Mouse (Mus musculus) lung, postnatal 0 days (tissue): Measurements from ENCODE around the gene Hdac8. TPM values are rescaled to one million over a fixed set of nuclear protein-coding genes. Genes with fewer than 3 reads are reported as not detected.
A peak's percentile ranks its signal among the peaks of the same experiment; 100 is the strongest.

ENCODE experiments used
- ATAC-seq: fragments of 200-750 bp; cut with Nextera tagmentation; 2 replicates; pipeline ENCODE4 v1.8.0; 2017; ENCODE audit warnings: moderate library complexity
- DNase-seq: peaks from one replicate; pipeline ENCODE4 v3.0.0-alpha.2; 2016; ENCODE audit warnings: low spot score
- H3K27ac ChIP-seq: fragments of 300-500 bp; sonication (generic); 2 replicates; pipeline ENCODE4 v1.5.1; 2014; ENCODE audit warnings: antibody characterized with exemption, mild to moderate bottlenecking, low read length, mixed read lengths
- H3K27me3 ChIP-seq: fragments of 300-500 bp; sonication (generic); replicated peaks from 2 replicates; pipeline ENCODE4 v1.6.1; 2014; ENCODE audit warnings: low read length, mixed read lengths; ENCODE audit not compliant: insufficient read depth
- H3K36me3 ChIP-seq: fragments of 300-500 bp; sonication (generic); 2 replicates; pipeline ENCODE4 v1.6.1; 2014; ENCODE audit warnings: low read length, mixed read lengths; ENCODE audit not compliant: insufficient read depth
- H3K4me1 ChIP-seq: fragments of 300-500 bp; sonication (generic); 2 replicates; pipeline ENCODE4 v1.6.1; 2014; ENCODE audit warnings: antibody characterized with exemption, low read depth, low read length, mixed read lengths; ENCODE audit not compliant: insufficient read depth
- H3K4me2 ChIP-seq: fragments of 300-500 bp; sonication (generic); replicated peaks from 2 replicates; pipeline ENCODE4 v1.6.1; 2014; ENCODE audit warnings: low read depth, mild to moderate bottlenecking, low read length, moderate library complexity, mixed read lengths
- H3K4me3 ChIP-seq: fragments of 300-500 bp; sonication (generic); 2 replicates; pipeline ENCODE4 v1.5.1; 2014; ENCODE audit warnings: low read depth, low read length
- H3K9ac ChIP-seq: fragments of 300-500 bp; sonication (generic); replicated peaks from 2 replicates; pipeline ENCODE4 v1.6.1; 2014; ENCODE audit warnings: low read depth, mild to moderate bottlenecking
- H3K9me3 ChIP-seq: fragments of 300-500 bp; sonication (generic); 2 replicates; pipeline ENCODE4 v1.6.1; 2016; ENCODE audit warnings: low read length, mixed read lengths
- CTCF ChIP-seq: IDR thresholded peaks from 2 replicates; pipeline ENCODE4 v1.5.1; 2016; ENCODE audit warnings: antibody characterized with exemption, mild to moderate bottlenecking
- EP300 ChIP-seq: IDR thresholded peaks from 2 replicates; pipeline ENCODE4 v1.6.1; 2016; ENCODE audit warnings: antibody characterized with exemption, mild to moderate bottlenecking, control low read depth
- WGBS: fragments of 180-500 bp; shearing (Covaris S2); extraction: QIAGEN DNeasy Blood & Tissue Kit; methylation state at CpG from one replicate; pipeline ENCODE4 v1.1.7; 2014; 5-methylcytosine and 5-hydroxymethylcytosine counted together
- polyA plus RNA-seq: library from polyadenylated mRNA; unstranded; fragments of >200 nt; fragmentation: Nextera tagmentation; extraction: Ambion mirVana; gene quantifications from 2 replicates; pipeline ENCODE4 v1.2.1, GENCODE M21; 2015

Gene Hdac8
- polyA plus RNA-seq, 1 experiment from 2014 or later = 8.2 TPM

DNA sequence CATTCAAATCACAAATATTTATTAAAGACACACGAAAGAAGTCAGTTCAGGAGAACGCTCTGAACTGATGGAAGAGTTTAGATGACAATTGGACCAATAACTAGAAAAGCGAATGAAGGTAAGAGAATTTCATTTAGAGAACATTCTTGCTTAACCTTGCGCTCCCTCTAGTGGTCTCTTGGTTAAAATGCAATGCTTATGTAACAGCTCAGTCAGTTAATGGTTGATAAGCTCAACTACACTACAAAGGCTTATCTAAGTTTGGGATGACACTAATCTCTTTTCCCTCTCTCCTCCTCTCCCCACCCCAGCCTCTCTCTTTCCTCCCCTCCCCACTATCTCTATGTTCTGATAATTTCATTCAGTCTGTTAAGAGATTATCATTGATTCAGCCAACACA, 26.2 kb downstream of the Hdac8 start:
- WGBS = 22% methylated on average over 4 of the region's 4 CpGs
- DNase-seq = peak; percentile 55
- TF ChIP-seq CTCF (peak; percentile 75), EP300 (no peak)

DNA sequence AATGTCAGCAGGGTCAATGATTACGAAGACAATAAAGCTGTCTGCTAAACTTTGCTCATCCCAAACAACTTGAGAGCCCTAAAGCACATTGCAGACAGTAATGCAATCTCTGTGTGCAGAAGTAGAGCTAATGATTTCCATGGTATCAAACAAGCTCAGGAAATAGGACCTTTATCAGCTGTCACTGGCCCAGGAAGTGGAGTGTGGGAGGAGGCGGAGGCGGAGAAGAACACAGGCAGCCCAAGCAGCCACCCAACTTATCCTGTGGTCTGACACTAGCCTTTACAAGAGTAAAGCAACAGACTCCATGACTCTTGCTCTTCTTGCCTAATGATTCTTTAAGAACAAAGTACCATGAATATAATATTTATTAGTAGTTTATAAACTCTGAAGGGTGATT, 26.7 kb downstream of the Hdac8 start:
- no peak overlapping the region for H3K4me2 ChIP-seq
- 92% methylated on average over 3 of the region's 3 CpGs for WGBS
- H3K36me3 ChIP-seq = no peaks in the 10 kb centered on the region
- no peak overlapping the region for H3K4me3 ChIP-seq
- H3K4me1 ChIP-seq = no peaks in the 10 kb centered on the region
- H3K27ac ChIP-seq = no peak overlapping the region
- no peaks in the 10 kb centered on the region for H3K9me3 ChIP-seq
- no peak overlapping the region for H3K9ac ChIP-seq
- no peak for ATAC-seq
- DNase-seq = no peak
- TF ChIP-seq EP300 (no peak), CTCF (no peak)
- H3K27me3 ChIP-seq = no peaks in the 10 kb centered on the region

More for the DNA sequence above, 26.2 kb downstream of the Hdac8 start:
- Histone ChIP-seq H3K4me2 (no peak overlapping the region), H3K4me3 (no peak overlapping the region), H3K9me3 (no peaks in the 10 kb centered on the region), H3K36me3 (no peaks in the 10 kb centered on the region), H3K27me3 (no peaks in the 10 kb centered on the region), H3K4me1 (no peaks in the 10 kb centered on the region), H3K27ac (no peak overlapping the region), H3K9ac (no peak overlapping the region)
- no peak for ATAC-seq

DNA sequence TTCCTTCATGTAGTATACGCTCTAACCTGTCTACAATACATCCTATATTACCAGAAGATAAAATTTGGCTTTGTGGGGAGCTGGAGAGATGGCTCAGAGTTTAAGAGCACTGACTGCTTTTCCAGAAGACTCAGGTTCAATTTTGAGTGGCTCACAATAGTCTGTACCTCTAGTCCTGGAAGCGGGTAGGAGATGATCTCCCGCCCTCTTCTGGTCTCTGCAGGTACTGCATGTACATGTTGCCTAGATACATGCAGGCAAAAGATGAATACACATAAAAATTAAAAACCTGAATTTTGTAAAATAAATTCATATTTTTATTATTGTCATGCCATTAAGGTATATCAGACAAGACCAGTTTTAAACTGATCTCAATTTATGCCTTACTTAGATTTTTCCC, 28.4 kb downstream of the Hdac8 start:
- no peak for TF ChIP-seq EP300
- TF ChIP-seq CTCF = peak; percentile 74
- Histone ChIP-seq H3K9me3 (no peaks in the 10 kb centered on the region), H3K27ac (no peak overlapping the region), H3K4me1 (no peaks in the 10 kb centered on the region), H3K9ac (no peak overlapping the region), H3K36me3 (no peaks in the 10 kb centered on the region), H3K4me2 (no peak overlapping the region), H3K27me3 (no peaks in the 10 kb centered on the region), H3K4me3 (no peak overlapping the region)
- ATAC-seq = no peak
- 32% methylated on average over 3 of the region's 3 CpGs for WGBS
- DNase-seq = peak; percentile 19

DNA sequence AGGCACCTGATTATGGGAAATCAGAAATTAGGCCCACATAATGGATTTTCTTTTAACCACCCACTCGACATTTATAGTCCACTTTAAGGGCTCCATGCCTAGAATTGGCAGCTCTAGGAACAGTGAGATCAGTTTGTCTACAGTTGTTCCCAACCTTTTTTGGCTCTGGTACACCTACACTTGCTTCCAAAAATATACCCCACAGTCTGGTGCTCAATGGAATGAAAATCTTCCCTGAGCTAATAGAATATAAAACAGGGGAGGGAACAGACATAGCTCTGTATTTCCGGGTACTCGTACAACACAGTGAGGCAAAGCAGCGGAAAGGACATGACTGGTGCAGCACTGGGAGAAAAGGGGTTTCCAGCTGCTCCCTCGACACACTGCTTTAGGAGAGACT, 29.6 kb downstream of the Hdac8 start:
- H3K9ac ChIP-seq = no peak overlapping the region
- no peak overlapping the region for H3K27ac ChIP-seq
- no peak for TF ChIP-seq CTCF
- TF ChIP-seq EP300 = no peak
- ATAC-seq (no peak), DNase-seq (no peak)
- H3K9me3 ChIP-seq = no peaks in the 10 kb centered on the region
- no peaks in the 10 kb centered on the region for H3K36me3 ChIP-seq
- H3K4me3 ChIP-seq = no peak overlapping the region
- WGBS = 84% methylated on average over 5 of the region's 5 CpGs
- no peaks in the 10 kb centered on the region for H3K27me3 ChIP-seq
- no peak overlapping the region for H3K4me2 ChIP-seq
- no peaks in the 10 kb centered on the region for H3K4me1 ChIP-seq

GRCm38 (mm10) chrX:102418343-102419127, 86.6 kb downstream of the Hdac8 start:
- H3K4me2 ChIP-seq = no peak overlapping the region
- TF ChIP-seq CTCF = no peak
- TF ChIP-seq EP300 = no peak
- H3K27me3 ChIP-seq = no peaks in the 10 kb centered on the region
- no peak overlapping the region for H3K4me3 ChIP-seq
- H3K27ac ChIP-seq = no peak overlapping the region
- no peaks in the 10 kb centered on the region for H3K9me3 ChIP-seq
- 73% methylated on average over 8 of the region's 8 CpGs for WGBS
- ATAC-seq (no peak), DNase-seq (no peak)
- no peaks in the 10 kb centered on the region for H3K4me1 ChIP-seq
- H3K9ac ChIP-seq = no peak overlapping the region
- H3K36me3 ChIP-seq = no peaks in the 10 kb centered on the region

DNA sequence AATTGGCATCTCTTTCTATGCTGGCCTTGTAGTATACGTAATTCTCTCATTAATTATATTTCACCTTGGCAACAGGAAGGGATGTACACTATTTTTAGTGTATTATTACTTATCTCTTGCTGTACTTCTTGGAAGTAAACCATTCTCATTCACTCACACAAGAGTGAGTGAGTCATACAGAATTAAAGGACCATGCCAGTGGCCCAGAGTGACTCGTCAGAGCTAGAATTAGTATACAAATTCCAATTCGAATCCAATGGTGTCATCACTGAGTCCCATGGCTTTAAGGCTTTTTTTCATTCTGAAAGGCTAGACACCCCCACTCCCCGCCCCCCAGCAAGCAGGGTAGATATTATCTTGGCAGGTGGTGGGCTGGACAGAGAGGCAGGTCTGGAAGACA, 88.2 kb downstream of the Hdac8 start:
- ATAC-seq = no peak
- H3K36me3 ChIP-seq = no peaks in the 10 kb centered on the region
- no peak overlapping the region for H3K27ac ChIP-seq
- no peak for DNase-seq
- TF ChIP-seq EP300 (no peak), CTCF (no peak)
- H3K4me3 ChIP-seq = no peak overlapping the region
- H3K27me3 ChIP-seq = no peaks in the 10 kb centered on the region
- 71% methylated on average over 4 of the region's 4 CpGs for WGBS
- no peak overlapping the region for H3K9ac ChIP-seq
- no peaks in the 10 kb centered on the region for H3K4me1 ChIP-seq
- no peaks in the 10 kb centered on the region for H3K9me3 ChIP-seq
- H3K4me2 ChIP-seq = no peak overlapping the region

DNA sequence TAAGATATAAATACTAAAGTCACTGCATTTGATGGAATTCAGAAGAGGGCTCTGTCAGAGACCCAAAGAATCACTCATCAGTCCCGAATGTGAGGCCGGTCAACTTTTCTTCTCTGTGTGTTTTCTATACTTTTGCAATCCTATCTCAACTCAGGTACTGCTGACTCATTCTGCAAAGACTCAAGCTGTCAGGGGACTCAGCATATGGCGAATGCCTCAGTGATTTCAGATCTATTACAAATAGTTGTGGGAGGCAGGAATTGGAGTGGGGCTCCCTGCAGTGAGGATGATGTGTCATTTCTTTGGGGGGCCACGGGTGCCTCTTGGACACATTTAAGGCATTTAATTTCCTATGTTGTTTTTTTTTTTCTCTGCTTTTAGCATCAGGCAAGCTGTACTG, 88.8 kb downstream of the Hdac8 start:
- no peak overlapping the region for H3K4me3 ChIP-seq
- no peak for ATAC-seq
- DNase-seq = no peak
- H3K27me3 ChIP-seq = no peaks in the 10 kb centered on the region
- 67% methylated on average over 4 of the region's 4 CpGs for WGBS
- TF ChIP-seq EP300 (no peak), CTCF (no peak)
- no peak overlapping the region for H3K27ac ChIP-seq
- no peaks in the 10 kb centered on the region for H3K4me1 ChIP-seq
- H3K9me3 ChIP-seq = no peaks in the 10 kb centered on the region
- no peaks in the 10 kb centered on the region for H3K36me3 ChIP-seq
- H3K9ac ChIP-seq = no peak overlapping the region
- H3K4me2 ChIP-seq = no peak overlapping the region
